Mouse (Mus musculus): Measurements from ENCODE around the gene Lrrc8c. TPM values are rescaled to one million over a fixed set of nuclear protein-coding genes. Genes with fewer than 3 reads are reported as not detected.

The Lrrc8c gene
- polyA plus RNA-seq, 1 experiment from 2014 or later = 14.9 TPM

DNA sequence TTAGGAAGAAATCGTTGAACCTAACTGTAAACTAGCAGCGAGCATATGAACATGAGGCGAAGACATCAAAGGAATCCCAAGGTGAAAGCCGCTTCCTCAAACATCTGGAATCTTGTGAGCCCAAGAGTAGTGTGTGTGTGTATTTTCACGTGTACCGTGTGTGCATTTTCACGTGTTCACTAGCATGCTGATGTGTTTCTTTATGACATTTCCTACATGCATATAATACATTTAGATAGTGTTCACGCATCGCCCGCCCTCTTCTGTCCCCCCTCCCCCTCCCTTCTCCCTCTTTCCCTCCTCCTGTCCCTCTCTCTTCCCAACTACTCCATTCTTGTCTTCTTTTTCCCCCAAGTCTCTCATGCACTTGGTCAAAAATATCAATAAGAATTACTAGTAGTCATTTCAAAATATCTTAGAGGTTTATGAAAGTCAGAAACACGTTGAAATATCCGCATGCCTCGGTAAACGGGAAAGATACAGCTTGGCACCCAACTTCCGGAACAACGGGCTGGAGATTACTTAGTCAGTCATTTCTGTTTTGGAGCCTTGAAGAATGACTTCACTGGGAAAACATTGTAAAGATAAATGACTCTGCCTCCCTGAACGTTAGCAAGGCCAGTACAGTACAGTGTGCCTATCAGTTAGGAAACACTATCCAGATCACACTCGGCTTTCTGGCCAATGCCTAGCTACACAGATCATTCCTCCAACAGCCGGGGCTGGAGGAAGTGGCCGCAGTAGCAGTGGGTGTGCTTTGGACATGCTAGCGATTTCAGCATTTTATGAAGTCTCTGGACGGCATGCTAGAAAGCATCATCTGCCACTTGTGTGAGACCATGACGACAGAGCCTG lies 8.5 kb downstream of the Lrrc8c start:
- Histone ChIP-seq H3K27me3 (ENCODE audit: control insufficient read depth, insufficient read depth, low read length) (no peaks in the 10 kb centered on the region), H3K27ac (replicated peaks; ENCODE audit: low read depth, low read length) (no peak overlapping the region), H3K9me3 (ENCODE audit: control insufficient read depth, low read length) (no peaks in the 10 kb centered on the region), H3K4me1 (ENCODE audit: control insufficient read depth, insufficient read depth, low read length) (no peaks in the 10 kb centered on the region), H3K4me3 (ENCODE audit: low read depth, low read length) (no peak overlapping the region), H3K4me2 (ENCODE audit: low read depth, severe bottlenecking) (no peak overlapping the region), H3K9ac (ENCODE audit: low read length) (no peak overlapping the region), H3K36me3 (ENCODE audit: control insufficient read depth, insufficient read depth, low read length) (no peaks in the 10 kb centered on the region)
- DNase-seq (ENCODE audit: low spot score) (no peak), ATAC-seq (ENCODE audit: insufficient number of reproducible peaks, low FRiP score, low TSS enrichment, low read depth) (no peak)
- 89% methylated on average over 23 of the region's 23 CpGs for WGBS

DNA sequence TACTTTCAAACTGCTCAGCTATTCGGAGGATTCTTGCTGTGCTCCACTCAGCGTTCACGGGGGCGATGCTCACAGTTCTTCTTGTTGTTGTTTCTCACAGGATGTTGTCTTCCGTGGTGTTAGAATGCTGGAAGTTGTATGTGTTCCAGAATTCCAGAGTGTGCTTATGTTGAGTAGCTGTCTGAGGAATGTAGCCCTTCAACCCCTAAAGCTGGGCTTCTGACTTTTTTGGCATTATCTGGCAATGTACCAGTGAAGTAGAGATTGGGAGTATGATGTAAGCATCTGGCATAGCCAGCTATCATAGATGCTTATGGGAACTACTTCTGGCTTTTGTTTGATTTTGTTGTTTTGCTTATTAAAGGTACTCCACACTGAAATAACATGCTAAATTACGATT lies 11.4 kb downstream of the Lrrc8c start:
- H3K27ac ChIP-seq (replicated peaks; ENCODE audit: low read depth, low read length) = no peak overlapping the region
- no peaks in the 10 kb centered on the region for H3K4me1 ChIP-seq (ENCODE audit: control insufficient read depth, insufficient read depth, low read length)
- DNase-seq (ENCODE audit: low spot score) = no peak
- H3K4me2 ChIP-seq (ENCODE audit: low read depth, severe bottlenecking) = no peak overlapping the region
- H3K4me3 ChIP-seq (ENCODE audit: low read depth, low read length) = no peak overlapping the region
- H3K9ac ChIP-seq (ENCODE audit: low read length) = no peak overlapping the region
- no peak for ATAC-seq (ENCODE audit: insufficient number of reproducible peaks, low FRiP score, low TSS enrichment, low read depth)
- no peaks in the 10 kb centered on the region for H3K9me3 ChIP-seq (ENCODE audit: control insufficient read depth, low read length)
- H3K36me3 ChIP-seq (ENCODE audit: control insufficient read depth, insufficient read depth, low read length) = no peaks in the 10 kb centered on the region
- 88% methylated on average over 6 of the region's 6 CpGs for WGBS
- no peaks in the 10 kb centered on the region for H3K27me3 ChIP-seq (ENCODE audit: control insufficient read depth, insufficient read depth, low read length)

DNA sequence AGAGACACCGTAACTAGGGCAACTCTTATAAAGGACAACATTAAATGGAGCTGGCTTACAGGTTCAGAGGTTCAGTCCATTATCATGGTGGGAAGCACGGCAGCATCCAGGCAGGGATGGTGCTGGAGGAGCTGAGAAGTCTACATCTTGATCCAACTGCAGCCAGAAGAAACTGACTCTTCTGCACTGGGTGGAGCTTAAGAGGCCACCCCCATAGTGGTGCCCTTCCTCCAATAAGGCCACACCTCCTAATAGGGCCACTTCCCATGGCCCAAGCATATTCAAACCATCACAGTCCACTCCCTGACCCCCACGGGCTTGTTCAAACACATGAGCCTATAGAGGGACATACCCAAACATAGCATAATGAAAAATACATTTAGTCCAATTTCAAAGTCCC lies 16.0 kb downstream of the Lrrc8c start:
- Histone ChIP-seq H3K9ac (ENCODE audit: low read length) (no peak overlapping the region), H3K27ac (replicated peaks; ENCODE audit: low read depth, low read length) (no peak overlapping the region), H3K4me2 (ENCODE audit: low read depth, severe bottlenecking) (no peak overlapping the region), H3K4me1 (ENCODE audit: control insufficient read depth, insufficient read depth, low read length) (no peaks in the 10 kb centered on the region), H3K9me3 (ENCODE audit: control insufficient read depth, low read length) (no peaks in the 10 kb centered on the region), H3K4me3 (ENCODE audit: low read depth, low read length) (no peak overlapping the region), H3K36me3 (ENCODE audit: control insufficient read depth, insufficient read depth, low read length) (no peaks in the 10 kb centered on the region), H3K27me3 (ENCODE audit: control insufficient read depth, insufficient read depth, low read length) (no peaks in the 10 kb centered on the region)
- DNase-seq (ENCODE audit: low spot score) (no peak), ATAC-seq (ENCODE audit: insufficient number of reproducible peaks, low FRiP score, low TSS enrichment, low read depth) (no peak)
- WGBS = 96% methylated on average over 3 of the region's 3 CpGs

DNA sequence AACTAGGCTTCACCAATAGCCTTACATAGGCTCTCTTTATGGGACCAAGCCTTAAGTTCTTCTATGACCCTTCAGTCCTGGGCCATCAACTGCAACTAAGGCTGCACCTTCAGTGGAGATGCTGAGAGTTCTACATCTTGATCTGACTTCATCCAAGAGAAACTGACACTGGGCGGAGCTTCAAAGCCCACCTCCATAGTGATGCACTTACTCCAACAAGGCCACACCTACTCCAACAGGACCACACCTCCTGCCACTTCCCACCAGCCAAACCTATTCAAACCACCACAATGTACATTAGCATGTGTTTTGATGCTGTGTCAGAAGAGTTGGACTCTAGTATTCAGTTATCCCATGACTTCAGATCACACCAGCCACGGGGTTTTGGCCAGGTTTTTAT lies 17.0 kb downstream of the Lrrc8c start:
- H3K4me3 ChIP-seq (ENCODE audit: low read depth, low read length) = no peak overlapping the region
- DNase-seq (ENCODE audit: low spot score) = no peak
- no peak for ATAC-seq (ENCODE audit: insufficient number of reproducible peaks, low FRiP score, low TSS enrichment, low read depth)
- 94% methylated on average over 2 of the region's 2 CpGs for WGBS
- H3K27ac ChIP-seq (replicated peaks; ENCODE audit: low read depth, low read length) = no peak overlapping the region
- no peaks in the 10 kb centered on the region for H3K27me3 ChIP-seq (ENCODE audit: control insufficient read depth, insufficient read depth, low read length)
- H3K9me3 ChIP-seq (ENCODE audit: control insufficient read depth, low read length) = no peaks in the 10 kb centered on the region
- H3K36me3 ChIP-seq (ENCODE audit: control insufficient read depth, insufficient read depth, low read length) = no peaks in the 10 kb centered on the region
- H3K4me1 ChIP-seq (ENCODE audit: control insufficient read depth, insufficient read depth, low read length) = no peaks in the 10 kb centered on the region
- no peak overlapping the region for H3K4me2 ChIP-seq (ENCODE audit: low read depth, severe bottlenecking)
- H3K9ac ChIP-seq (ENCODE audit: low read length) = no peak overlapping the region

GRCm38 (mm10) chr5:105537101-105537723 lies 18.0 kb downstream of the Lrrc8c start:
- ATAC-seq (ENCODE audit: insufficient number of reproducible peaks, low FRiP score, low TSS enrichment, low read depth) (no peak), DNase-seq (ENCODE audit: low spot score) (no peak)
- Histone ChIP-seq H3K27me3 (ENCODE audit: control insufficient read depth, insufficient read depth, low read length) (no peaks in the 10 kb centered on the region), H3K9me3 (ENCODE audit: control insufficient read depth, low read length) (no peaks in the 10 kb centered on the region), H3K4me3 (ENCODE audit: low read depth, low read length) (no peak overlapping the region), H3K9ac (ENCODE audit: low read length) (no peak overlapping the region), H3K36me3 (ENCODE audit: control insufficient read depth, insufficient read depth, low read length) (no peaks in the 10 kb centered on the region), H3K4me1 (ENCODE audit: control insufficient read depth, insufficient read depth, low read length) (no peaks in the 10 kb centered on the region), H3K4me2 (ENCODE audit: low read depth, severe bottlenecking) (no peak overlapping the region), H3K27ac (replicated peaks; ENCODE audit: low read depth, low read length) (no peak overlapping the region)
- WGBS = 78% methylated on average over 11 of the region's 11 CpGs

DNA sequence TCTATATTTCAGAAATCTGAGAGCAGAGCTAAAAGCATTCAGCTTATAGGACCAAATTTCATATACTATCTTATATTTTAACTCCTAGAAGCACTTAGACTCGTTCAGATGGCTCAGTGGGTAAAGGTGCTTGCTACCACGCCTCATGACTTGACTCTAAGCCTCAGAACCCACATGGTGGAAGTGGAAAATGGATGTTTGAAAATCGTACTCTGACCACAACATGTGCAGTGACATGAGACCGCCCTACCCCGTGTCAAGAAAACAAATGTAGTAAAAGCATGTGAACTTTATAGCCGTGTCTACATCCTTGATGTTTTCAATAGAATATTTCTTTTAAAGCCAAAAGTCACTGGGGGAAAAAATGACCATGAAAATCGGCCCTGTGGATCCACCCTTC lies 21.9 kb downstream of the Lrrc8c start:
- H3K9ac ChIP-seq (ENCODE audit: low read length) = no peak overlapping the region
- no peaks in the 10 kb centered on the region for H3K4me1 ChIP-seq (ENCODE audit: control insufficient read depth, insufficient read depth, low read length)
- no peaks in the 10 kb centered on the region for H3K36me3 ChIP-seq (ENCODE audit: control insufficient read depth, insufficient read depth, low read length)
- no peak for DNase-seq (ENCODE audit: low spot score)
- H3K9me3 ChIP-seq (ENCODE audit: control insufficient read depth, low read length) = no peaks in the 10 kb centered on the region
- no peak for ATAC-seq (ENCODE audit: insufficient number of reproducible peaks, low FRiP score, low TSS enrichment, low read depth)
- no peaks in the 10 kb centered on the region for H3K27me3 ChIP-seq (ENCODE audit: control insufficient read depth, insufficient read depth, low read length)
- H3K27ac ChIP-seq (replicated peaks; ENCODE audit: low read depth, low read length) = no peak overlapping the region
- no peak overlapping the region for H3K4me2 ChIP-seq (ENCODE audit: low read depth, severe bottlenecking)
- H3K4me3 ChIP-seq (ENCODE audit: low read depth, low read length) = no peak overlapping the region
- WGBS = 87% methylated on average over 7 of the region's 7 CpGs

DNA sequence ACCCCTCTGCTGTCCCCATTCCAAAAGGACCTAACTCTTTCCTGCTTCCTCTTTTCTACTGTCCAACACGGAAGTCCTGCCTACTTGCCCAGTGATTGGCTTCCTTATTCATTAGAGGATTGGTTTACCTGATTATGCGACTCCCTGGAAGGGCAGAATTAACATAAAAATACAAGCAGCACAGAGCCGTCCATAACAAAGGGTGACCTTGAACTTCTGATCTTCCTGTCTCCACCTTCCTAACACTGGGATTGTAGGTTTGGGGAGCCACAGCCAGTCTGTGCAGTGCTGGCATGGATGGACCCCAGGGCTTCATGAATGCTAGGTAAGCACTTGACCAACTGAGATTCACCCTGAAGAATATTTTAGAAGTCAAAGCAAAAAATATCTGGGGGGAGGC lies 25.9 kb downstream of the Lrrc8c start:
- no peak for ATAC-seq (ENCODE audit: insufficient number of reproducible peaks, low FRiP score, low TSS enrichment, low read depth)
- H3K4me1 ChIP-seq (ENCODE audit: control insufficient read depth, insufficient read depth, low read length) = no peaks in the 10 kb centered on the region
- H3K36me3 ChIP-seq (ENCODE audit: control insufficient read depth, insufficient read depth, low read length) = no peaks in the 10 kb centered on the region
- no peaks in the 10 kb centered on the region for H3K9me3 ChIP-seq (ENCODE audit: control insufficient read depth, low read length)
- no peak overlapping the region for H3K4me2 ChIP-seq (ENCODE audit: low read depth, severe bottlenecking)
- 67% methylated on average over 3 of the region's 3 CpGs for WGBS
- H3K4me3 ChIP-seq (ENCODE audit: low read depth, low read length) = no peak overlapping the region
- no peaks in the 10 kb centered on the region for H3K27me3 ChIP-seq (ENCODE audit: control insufficient read depth, insufficient read depth, low read length)
- DNase-seq (ENCODE audit: low spot score) = no peak
- H3K27ac ChIP-seq (replicated peaks; ENCODE audit: low read depth, low read length) = no peak overlapping the region
- H3K9ac ChIP-seq (ENCODE audit: low read length) = no peak overlapping the region

DNA sequence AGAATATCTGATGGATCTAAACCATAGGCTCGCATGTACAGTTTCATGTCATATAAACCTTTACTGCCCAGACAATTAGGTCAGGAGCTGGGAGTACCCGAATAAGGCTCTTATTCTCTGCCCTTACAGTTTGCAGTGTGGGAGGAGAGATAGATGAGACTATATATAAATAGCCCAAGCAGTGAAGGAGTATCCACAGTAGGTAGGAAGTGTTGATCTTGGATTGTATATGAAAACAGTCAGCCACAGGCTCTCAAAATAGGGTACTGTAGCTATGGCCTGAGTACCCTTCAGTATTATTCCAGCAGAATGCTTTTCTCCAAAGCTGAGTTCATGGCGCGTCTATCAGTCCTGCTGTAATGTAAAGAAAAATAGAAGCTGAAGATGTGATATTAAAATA lies 27.9 kb downstream of the Lrrc8c start:
- Histone ChIP-seq H3K9ac (ENCODE audit: low read length) (no peak overlapping the region), H3K4me2 (ENCODE audit: low read depth, severe bottlenecking) (no peak overlapping the region), H3K4me1 (ENCODE audit: control insufficient read depth, insufficient read depth, low read length) (no peaks in the 10 kb centered on the region), H3K27me3 (ENCODE audit: control insufficient read depth, insufficient read depth, low read length) (no peaks in the 10 kb centered on the region), H3K4me3 (ENCODE audit: low read depth, low read length) (no peak overlapping the region), H3K36me3 (ENCODE audit: control insufficient read depth, insufficient read depth, low read length) (no peaks in the 10 kb centered on the region), H3K9me3 (ENCODE audit: control insufficient read depth, low read length) (no peaks in the 10 kb centered on the region), H3K27ac (replicated peaks; ENCODE audit: low read depth, low read length) (no peak overlapping the region)
- DNase-seq (ENCODE audit: low spot score) (no peak), ATAC-seq (ENCODE audit: insufficient number of reproducible peaks, low FRiP score, low TSS enrichment, low read depth) (no peak)
- 88% methylated on average over 4 of the region's 4 CpGs for WGBS
